Mouse (Mus musculus): Measurements from ENCODE around the gene Casp7. TPM values are rescaled to one million over a fixed set of nuclear protein-coding genes. Genes with fewer than 3 reads are reported as not detected.

Gene Casp7
- polyA plus RNA-seq, 1 experiment from 2014 or later, result 26.4 TPM

DNA sequence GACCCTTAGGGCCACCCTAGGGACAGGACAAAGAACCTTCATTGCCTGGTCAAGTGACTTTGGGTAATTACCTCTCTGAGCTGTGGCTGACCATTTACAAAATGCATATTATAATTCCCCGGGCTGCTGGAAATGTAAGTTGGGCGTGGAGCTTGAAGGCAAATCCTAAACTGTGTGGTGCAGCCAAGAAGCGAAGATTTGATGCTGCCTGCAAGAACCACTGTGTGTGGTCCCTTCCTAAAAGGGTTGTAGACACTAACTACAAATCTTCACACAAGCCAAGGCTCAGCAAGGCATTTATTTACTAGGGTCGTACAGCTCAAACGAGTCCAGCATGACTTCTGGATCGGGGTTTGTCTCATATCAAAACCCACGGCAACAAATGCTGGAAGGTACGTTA is 32.4 kb upstream of the Casp7 start:
- H3K4me1 ChIP-seq (replicated peaks; ENCODE audit: control insufficient read depth, insufficient read depth, low read length), result no peaks in the 10 kb centered on the region
- H3K9ac ChIP-seq (ENCODE audit: low read depth, low read length), result no peak overlapping the region
- H3K27me3 ChIP-seq (replicated peaks; ENCODE audit: control insufficient read depth, insufficient read depth, low read length), result no peaks in the 10 kb centered on the region
- no peaks in the 10 kb centered on the region for H3K36me3 ChIP-seq (ENCODE audit: control insufficient read depth, insufficient read depth, low read length)
- ATAC-seq (replicated peaks; ENCODE audit: low FRiP score) (no peak), DNase-seq (ENCODE audit: low spot score) (no peak)
- no peak overlapping the region for H3K4me2 ChIP-seq
- no peak overlapping the region for H3K4me3 ChIP-seq (ENCODE audit: low read depth, low read length)
- WGBS, result 94% methylated on average over 8 of the region's 8 CpGs
- no peaks in the 10 kb centered on the region for H3K9me3 ChIP-seq (ENCODE audit: control insufficient read depth, low read length)
- H3K27ac ChIP-seq (ENCODE audit: low read depth, low read length), result no peak overlapping the region

DNA sequence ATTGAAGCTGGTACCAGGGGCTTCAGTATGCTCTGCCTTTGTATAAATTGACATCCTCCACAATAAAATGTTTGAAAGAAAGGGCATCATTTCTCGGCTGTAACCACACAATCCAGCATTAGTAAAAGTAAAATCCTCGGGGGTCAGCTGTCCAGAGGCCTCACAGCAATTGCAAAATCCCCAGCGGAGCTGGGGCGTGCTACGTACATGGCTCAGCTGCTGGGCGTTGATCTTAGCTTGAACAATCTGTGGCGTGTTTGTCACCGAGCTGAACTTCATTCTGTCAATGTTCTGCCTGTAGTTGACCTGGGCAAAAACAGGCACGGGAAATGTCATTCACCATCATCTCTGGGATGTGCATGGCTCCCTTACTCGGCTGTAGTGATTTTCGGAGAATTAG is 30.8 kb upstream of the Casp7 start:
- Histone ChIP-seq H3K27me3 (replicated peaks; ENCODE audit: control insufficient read depth, insufficient read depth, low read length) (no peaks in the 10 kb centered on the region), H3K4me3 (ENCODE audit: low read depth, low read length) (no peak overlapping the region), H3K9ac (ENCODE audit: low read depth, low read length) (no peak overlapping the region), H3K36me3 (ENCODE audit: control insufficient read depth, insufficient read depth, low read length) (no peaks in the 10 kb centered on the region), H3K27ac (ENCODE audit: low read depth, low read length) (no peak overlapping the region), H3K4me2 (no peak overlapping the region), H3K9me3 (ENCODE audit: control insufficient read depth, low read length) (no peaks in the 10 kb centered on the region), H3K4me1 (replicated peaks; ENCODE audit: control insufficient read depth, insufficient read depth, low read length) (no peaks in the 10 kb centered on the region)
- DNase-seq (ENCODE audit: low spot score) (no peak), ATAC-seq (replicated peaks; ENCODE audit: low FRiP score) (no peak)
- WGBS, result 85% methylated on average over 11 of the region's 11 CpGs

DNA sequence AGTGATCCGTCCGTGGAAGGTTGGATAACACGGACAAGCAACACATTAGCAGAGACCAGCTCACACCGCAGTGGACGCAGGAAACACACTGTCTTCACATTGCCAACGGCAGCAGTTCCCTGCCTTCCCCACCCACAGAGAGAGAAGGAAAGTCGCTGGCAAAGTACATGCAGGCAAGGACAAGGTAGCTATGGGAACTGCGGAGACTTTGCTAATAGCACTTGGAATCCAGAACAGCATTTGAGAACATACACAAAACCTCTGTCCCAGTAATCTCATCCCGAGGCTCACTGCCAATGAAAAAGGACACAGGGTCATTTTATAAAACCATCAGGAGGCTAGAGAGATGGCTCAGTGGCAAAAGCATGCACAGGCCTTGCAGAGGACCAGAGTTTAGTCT is 30.3 kb upstream of the Casp7 start:
- Histone ChIP-seq H3K27ac (ENCODE audit: low read depth, low read length) (no peak overlapping the region), H3K4me2 (no peak overlapping the region), H3K36me3 (ENCODE audit: control insufficient read depth, insufficient read depth, low read length) (no peaks in the 10 kb centered on the region), H3K27me3 (replicated peaks; ENCODE audit: control insufficient read depth, insufficient read depth, low read length) (no peaks in the 10 kb centered on the region), H3K9me3 (ENCODE audit: control insufficient read depth, low read length) (no peaks in the 10 kb centered on the region), H3K4me3 (ENCODE audit: low read depth, low read length) (no peak overlapping the region), H3K9ac (ENCODE audit: low read depth, low read length) (no peak overlapping the region), H3K4me1 (replicated peaks; ENCODE audit: control insufficient read depth, insufficient read depth, low read length) (no peaks in the 10 kb centered on the region)
- ATAC-seq (replicated peaks; ENCODE audit: low FRiP score) (no peak), DNase-seq (ENCODE audit: low spot score) (no peak)
- 86% methylated on average over 9 of the region's 9 CpGs for WGBS

DNA sequence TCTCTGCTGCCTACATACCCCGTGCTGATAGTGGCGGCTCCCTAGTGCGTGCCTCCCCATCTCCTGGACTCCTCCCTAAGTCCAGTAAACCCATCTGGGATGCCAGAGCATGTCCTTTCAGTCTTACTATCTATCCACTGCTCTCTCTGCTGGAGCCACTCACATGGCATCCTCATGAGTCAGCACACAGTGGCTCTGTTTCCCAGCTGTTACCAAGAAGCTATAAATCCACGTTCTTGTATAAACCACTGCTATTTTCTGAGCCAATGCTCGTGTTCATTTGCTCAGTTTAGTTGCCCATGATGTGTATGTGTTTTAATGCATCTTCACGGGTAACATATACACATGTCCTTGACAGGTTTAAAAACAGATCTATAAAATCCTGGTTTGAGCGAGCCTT is 29.2 kb upstream of the Casp7 start:
- Histone ChIP-seq H3K9me3 (ENCODE audit: control insufficient read depth, low read length) (no peaks in the 10 kb centered on the region), H3K9ac (ENCODE audit: low read depth, low read length) (no peak overlapping the region), H3K4me3 (ENCODE audit: low read depth, low read length) (no peak overlapping the region), H3K4me1 (replicated peaks; ENCODE audit: control insufficient read depth, insufficient read depth, low read length) (no peaks in the 10 kb centered on the region), H3K27me3 (replicated peaks; ENCODE audit: control insufficient read depth, insufficient read depth, low read length) (no peaks in the 10 kb centered on the region), H3K4me2 (no peak overlapping the region), H3K27ac (ENCODE audit: low read depth, low read length) (no peak overlapping the region), H3K36me3 (ENCODE audit: control insufficient read depth, insufficient read depth, low read length) (no peaks in the 10 kb centered on the region)
- DNase-seq (ENCODE audit: low spot score) (no peak), ATAC-seq (replicated peaks; ENCODE audit: low FRiP score) (no peak)
- WGBS, result 78% methylated on average over 7 of the region's 7 CpGs

DNA sequence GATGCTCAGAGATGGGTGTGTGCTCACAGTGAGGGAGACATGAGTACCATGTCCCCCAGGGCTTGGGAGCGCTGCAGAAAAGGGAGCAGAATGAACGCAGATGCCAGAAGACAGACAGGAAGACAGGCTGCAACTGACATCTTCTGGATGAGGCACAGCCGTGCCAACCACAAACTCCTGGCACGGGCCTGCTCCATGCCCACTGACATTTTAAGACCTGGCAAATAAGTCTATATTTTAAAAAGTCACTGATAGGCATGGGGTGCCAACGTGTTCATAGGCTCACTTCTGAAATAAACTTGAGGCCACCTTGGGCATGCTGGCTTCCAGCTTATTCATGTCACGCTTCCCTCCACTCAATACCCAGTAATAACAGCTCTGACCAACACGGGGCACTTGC is 28.0 kb upstream of the Casp7 start:
- Histone ChIP-seq H3K27me3 (replicated peaks; ENCODE audit: control insufficient read depth, insufficient read depth, low read length) (no peaks in the 10 kb centered on the region), H3K27ac (ENCODE audit: low read depth, low read length) (no peak overlapping the region), H3K4me1 (replicated peaks; ENCODE audit: control insufficient read depth, insufficient read depth, low read length) (no peaks in the 10 kb centered on the region), H3K4me2 (no peak overlapping the region), H3K4me3 (ENCODE audit: low read depth, low read length) (no peak overlapping the region), H3K9ac (ENCODE audit: low read depth, low read length) (no peak overlapping the region), H3K9me3 (ENCODE audit: control insufficient read depth, low read length) (no peaks in the 10 kb centered on the region), H3K36me3 (ENCODE audit: control insufficient read depth, insufficient read depth, low read length) (no peaks in the 10 kb centered on the region)
- WGBS, result 89% methylated on average over 7 of the region's 7 CpGs
- DNase-seq (ENCODE audit: low spot score), result no peak
- no peak for ATAC-seq (replicated peaks; ENCODE audit: low FRiP score)

DNA sequence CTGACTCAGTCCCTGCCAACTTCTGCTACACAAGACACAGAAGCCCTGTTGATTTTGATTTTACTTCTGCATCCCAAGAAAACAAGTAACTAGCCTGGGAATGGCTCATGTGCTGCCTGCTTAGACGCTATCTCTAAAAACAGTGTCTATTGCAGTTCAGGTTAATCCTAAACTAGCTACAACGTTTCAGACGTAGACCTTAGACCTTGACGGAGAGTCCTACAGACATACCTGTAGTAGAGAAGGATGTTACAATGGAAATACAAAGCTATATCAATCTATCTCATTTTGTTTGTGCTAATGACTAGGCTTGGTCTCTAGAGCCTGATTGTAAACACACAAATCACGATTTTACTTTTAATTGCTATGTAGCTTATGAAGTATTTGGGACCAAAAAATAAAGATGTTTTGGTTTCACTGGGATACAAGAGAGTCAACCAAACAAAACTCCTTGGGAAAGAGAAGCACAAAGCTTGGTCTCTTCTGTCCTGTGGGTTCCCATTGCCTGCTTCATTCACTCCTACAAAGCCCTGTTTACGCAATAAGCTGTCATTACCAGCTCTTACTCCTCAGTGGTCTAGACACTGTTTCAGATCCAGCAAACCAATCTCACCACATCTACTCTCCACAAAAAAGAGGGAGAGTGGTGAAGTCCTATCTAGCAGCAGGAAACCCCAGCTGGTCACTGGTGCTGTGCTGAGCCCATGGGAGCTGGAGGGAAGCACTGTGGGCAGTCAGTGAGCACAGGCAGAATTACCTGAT is 26.4 kb upstream of the Casp7 start:
- H3K9me3 ChIP-seq (ENCODE audit: control insufficient read depth, low read length), result no peaks in the 10 kb centered on the region
- no peaks in the 10 kb centered on the region for H3K4me1 ChIP-seq (replicated peaks; ENCODE audit: control insufficient read depth, insufficient read depth, low read length)
- H3K36me3 ChIP-seq (ENCODE audit: control insufficient read depth, insufficient read depth, low read length), result no peaks in the 10 kb centered on the region
- DNase-seq (ENCODE audit: low spot score) (no peak), ATAC-seq (replicated peaks; ENCODE audit: low FRiP score) (no peak)
- no peak overlapping the region for H3K27ac ChIP-seq (ENCODE audit: low read depth, low read length)
- no peak overlapping the region for H3K4me2 ChIP-seq
- H3K27me3 ChIP-seq (replicated peaks; ENCODE audit: control insufficient read depth, insufficient read depth, low read length), result no peaks in the 10 kb centered on the region
- no peak overlapping the region for H3K4me3 ChIP-seq (ENCODE audit: low read depth, low read length)
- H3K9ac ChIP-seq (ENCODE audit: low read depth, low read length), result no peak overlapping the region
- WGBS, result 76% methylated on average over 6 of the region's 6 CpGs

DNA sequence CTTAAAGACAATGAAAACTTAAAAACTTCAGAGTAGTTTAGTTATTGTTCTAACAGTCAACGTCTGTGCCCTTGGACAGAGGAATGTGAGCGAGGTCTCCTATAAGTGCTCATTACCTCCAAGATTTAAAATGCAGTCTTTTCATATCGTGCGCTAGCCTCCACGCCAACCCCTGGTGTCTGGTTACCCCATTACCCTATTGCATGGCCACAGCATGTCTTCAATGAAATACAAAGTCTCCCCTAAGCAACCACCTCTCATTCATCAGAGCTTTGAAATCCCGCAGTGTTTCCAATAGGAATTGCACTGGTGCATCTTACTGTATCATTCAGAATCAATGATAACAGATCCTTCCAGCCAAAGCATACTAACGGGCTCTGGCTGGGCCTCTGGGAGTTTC is 24.7 kb upstream of the Casp7 start:
- H3K4me3 ChIP-seq (ENCODE audit: low read depth, low read length), result no peak overlapping the region
- H3K27me3 ChIP-seq (replicated peaks; ENCODE audit: control insufficient read depth, insufficient read depth, low read length), result no peaks in the 10 kb centered on the region
- H3K36me3 ChIP-seq (ENCODE audit: control insufficient read depth, insufficient read depth, low read length), result no peaks in the 10 kb centered on the region
- H3K4me2 ChIP-seq, result no peak overlapping the region
- H3K27ac ChIP-seq (ENCODE audit: low read depth, low read length), result no peak overlapping the region
- H3K9ac ChIP-seq (ENCODE audit: low read depth, low read length), result no peak overlapping the region
- DNase-seq (ENCODE audit: low spot score) (no peak), ATAC-seq (replicated peaks; ENCODE audit: low FRiP score) (no peak)
- H3K4me1 ChIP-seq (replicated peaks; ENCODE audit: control insufficient read depth, insufficient read depth, low read length), result no peaks in the 10 kb centered on the region
- H3K9me3 ChIP-seq (ENCODE audit: control insufficient read depth, low read length), result no peaks in the 10 kb centered on the region
- 86% methylated on average over 7 of the region's 7 CpGs for WGBS

DNA sequence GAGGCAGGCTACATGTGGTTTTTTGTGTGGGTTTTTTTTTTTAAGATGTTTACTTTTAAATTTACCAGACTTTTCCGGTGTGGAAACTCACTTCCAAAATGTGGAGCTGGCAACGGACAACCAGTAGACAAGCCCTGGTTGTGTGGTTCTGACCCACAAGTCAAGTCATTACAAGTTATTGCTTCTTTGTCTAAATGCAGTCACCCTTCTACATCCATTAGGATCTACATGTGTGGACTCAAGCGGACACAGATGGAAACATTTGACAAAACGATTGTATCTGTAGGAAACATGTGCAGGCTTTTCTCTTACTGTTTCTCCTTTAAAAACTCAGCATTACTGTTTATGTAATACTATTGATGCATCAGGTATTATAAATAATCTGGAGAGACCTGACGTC is 23.7 kb upstream of the Casp7 start:
- no peak for DNase-seq (ENCODE audit: low spot score)
- Histone ChIP-seq H3K36me3 (ENCODE audit: control insufficient read depth, insufficient read depth, low read length) (no peaks in the 10 kb centered on the region), H3K9me3 (ENCODE audit: control insufficient read depth, low read length) (no peaks in the 10 kb centered on the region), H3K4me2 (no peak overlapping the region), H3K4me3 (ENCODE audit: low read depth, low read length) (no peak overlapping the region), H3K27ac (ENCODE audit: low read depth, low read length) (no peak overlapping the region), H3K9ac (ENCODE audit: low read depth, low read length) (no peak overlapping the region), H3K27me3 (replicated peaks; ENCODE audit: control insufficient read depth, insufficient read depth, low read length) (no peaks in the 10 kb centered on the region), H3K4me1 (replicated peaks; ENCODE audit: control insufficient read depth, insufficient read depth, low read length) (peaks cover 1% of the 10 kb centered on the region)
- no peak for ATAC-seq (replicated peaks; ENCODE audit: low FRiP score)
- WGBS, result 87% methylated on average over 5 of the region's 5 CpGs

DNA sequence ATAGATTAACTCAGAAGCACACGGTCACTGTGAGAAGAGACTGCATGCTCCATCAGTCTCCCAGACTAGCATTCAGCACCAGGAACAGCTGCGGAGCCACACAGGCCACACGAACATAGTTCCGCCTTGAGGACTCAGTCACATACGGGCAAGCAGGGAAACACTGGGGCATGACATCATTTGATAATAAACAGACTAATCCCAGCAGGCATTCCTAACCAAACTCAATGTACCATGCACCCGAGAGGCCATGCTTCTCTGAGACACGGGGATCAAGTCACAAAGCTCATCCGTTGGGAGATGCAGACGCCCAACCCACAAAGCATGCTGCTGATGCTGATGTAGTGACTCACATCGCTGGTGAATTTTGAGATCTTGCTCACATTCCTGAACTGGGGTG is 22.9 kb upstream of the Casp7 start:
- Histone ChIP-seq H3K36me3 (ENCODE audit: control insufficient read depth, insufficient read depth, low read length) (no peaks in the 10 kb centered on the region), H3K27me3 (replicated peaks; ENCODE audit: control insufficient read depth, insufficient read depth, low read length) (no peaks in the 10 kb centered on the region)
- no peak for DNase-seq (ENCODE audit: low spot score)

More for the DNA sequence above, 22.9 kb upstream of the Casp7 start:
- WGBS, result 72% methylated on average over 10 of the region's 10 CpGs
- Histone ChIP-seq H3K9ac (ENCODE audit: low read depth, low read length) (no peak overlapping the region), H3K4me3 (ENCODE audit: low read depth, low read length) (no peak overlapping the region), H3K27ac (ENCODE audit: low read depth, low read length) (no peak overlapping the region), H3K9me3 (ENCODE audit: control insufficient read depth, low read length) (no peaks in the 10 kb centered on the region), H3K4me2 (no peak overlapping the region), H3K4me1 (replicated peaks; ENCODE audit: control insufficient read depth, insufficient read depth, low read length) (peaks cover 4% of the 10 kb centered on the region)
- no peak for ATAC-seq (replicated peaks; ENCODE audit: low FRiP score)
